Mouse (Mus musculus) adrenal gland, postnatal 10 days (tissue): ENCODE results near the gene Shq1. TPM values are rescaled to one million over a fixed set of nuclear protein-coding genes. Genes with fewer than 3 reads are reported as not detected.

Experiments
- DNase-seq: peaks from one replicate; pipeline ENCODE4 v3.0.0; 2021; ENCODE audit warnings: mixed read lengths
- total RNA-seq, 2 experiments: library from RNA; stranded (reverse); gene quantifications; 2 replicates each; pipeline ENCODE4 v1.2.3; 2021

Shq1 gene
- total RNA-seq, 2 experiments from 2014 or later, result 9.0 to 9.4 TPM

DNA sequence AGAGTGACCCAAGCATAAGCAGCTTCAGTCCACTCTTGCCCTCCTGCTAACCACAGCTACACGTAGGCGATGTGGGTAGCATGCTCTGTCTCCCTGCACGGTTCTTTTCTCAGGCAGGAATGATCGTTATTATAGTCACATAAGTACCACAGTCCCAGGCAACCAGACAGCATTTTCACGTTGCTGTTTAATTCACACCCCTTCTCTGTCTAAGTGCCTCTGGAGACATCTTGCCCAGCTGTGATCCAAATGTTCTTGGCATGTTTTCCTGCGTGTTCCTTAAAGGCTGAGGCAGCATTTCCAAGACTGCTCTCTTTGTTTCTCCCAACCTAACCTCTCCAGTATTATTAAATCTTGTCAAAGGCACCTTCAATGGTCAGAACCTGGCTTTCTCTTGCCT lies 67.3 kb downstream of the Shq1 start:
- peak; percentile 12 for DNase-seq

DNA sequence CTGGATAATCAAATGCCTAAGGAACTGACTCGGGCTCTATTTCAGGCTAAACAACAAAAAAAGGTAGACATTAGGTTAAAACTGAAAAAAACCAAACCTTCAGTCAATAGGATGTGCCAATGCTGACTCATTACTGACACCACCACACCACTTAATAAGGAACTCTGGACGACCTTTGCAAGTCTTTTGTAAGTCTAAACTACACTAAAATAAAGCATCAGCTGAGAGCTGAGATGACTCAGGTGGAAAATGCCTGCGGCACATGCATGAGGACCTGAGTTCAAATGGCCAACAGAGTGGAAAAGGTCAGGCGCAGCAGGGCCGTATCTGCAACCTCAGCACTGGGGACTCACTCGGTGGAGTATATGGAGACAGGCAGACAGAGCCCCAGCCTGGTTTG lies 69.3 kb downstream of the Shq1 start:
- no peak for DNase-seq

DNA sequence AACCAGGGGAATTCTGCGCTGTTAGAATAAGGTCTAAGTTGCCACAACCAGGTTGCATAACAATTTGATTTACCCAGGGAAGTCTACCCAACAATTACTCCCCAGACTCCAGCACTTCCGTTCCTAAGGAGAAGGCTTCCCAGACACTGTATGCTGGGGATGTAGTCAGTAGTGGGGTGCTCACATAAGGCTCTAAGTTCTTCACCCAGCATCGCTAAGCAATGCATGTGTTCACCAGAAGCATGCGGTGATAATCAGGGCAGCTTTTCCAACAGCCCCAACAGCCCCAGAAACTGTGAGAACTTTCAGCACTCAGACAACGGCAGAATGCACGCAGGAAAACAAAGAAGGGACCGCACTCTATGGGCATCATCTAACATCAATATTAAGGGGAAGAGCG lies 77.1 kb downstream of the Shq1 start:
- DNase-seq, result no peak

DNA sequence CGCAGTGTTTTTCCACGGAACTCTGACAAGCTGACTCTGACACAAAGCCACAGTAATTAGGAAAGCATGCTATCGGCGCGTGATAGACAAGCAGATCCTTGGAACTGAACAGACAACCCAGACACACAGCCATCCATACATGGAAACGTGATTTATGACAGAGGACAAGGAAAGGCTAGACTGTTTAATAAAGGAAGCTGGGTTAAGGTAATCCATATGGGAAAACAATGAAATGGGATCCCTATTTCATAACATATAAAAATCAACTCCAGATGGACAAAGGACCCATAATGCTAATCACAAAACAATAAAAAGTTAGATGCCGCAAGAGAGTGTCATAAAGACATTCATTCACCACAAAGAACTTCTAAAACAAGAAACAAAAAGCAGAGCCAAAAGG lies 78.0 kb downstream of the Shq1 start:
- DNase-seq, result no peak

GRCm38 (mm10) chr6:100590602-100591001 lies 80.4 kb downstream of the Shq1 start:
- no peak for DNase-seq

- DNase-seq, result no peak
These were observed 82.1 kb downstream of the Shq1 start for GRCm38 (mm10) chr6:100588876-100589275.

GRCm38 (mm10) chr6:100586758-100587157 lies 84.2 kb downstream of the Shq1 start:
- DNase-seq, result no peak

DNA sequence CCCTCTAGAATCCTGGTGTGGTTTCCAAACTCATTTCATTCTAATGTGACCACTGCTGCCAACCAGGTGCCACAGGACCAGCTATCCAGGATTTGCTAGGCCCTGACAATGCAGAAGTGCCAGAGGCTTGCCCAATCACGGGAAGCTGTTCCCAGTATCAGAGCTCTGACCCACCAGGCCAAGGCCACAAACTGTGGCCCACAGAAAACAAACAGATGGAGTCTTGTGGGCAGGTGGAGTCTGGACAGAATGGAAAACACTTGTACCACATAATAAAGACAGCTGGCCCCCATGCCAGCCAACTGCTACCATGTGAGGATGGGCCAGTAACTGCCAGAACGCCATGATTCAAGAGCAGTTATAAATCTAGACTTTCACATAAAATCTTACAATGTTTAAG lies 89.0 kb downstream of the Shq1 start:
- no peak for DNase-seq

GRCm38 (mm10) chr6:100581056-100581455 lies 89.9 kb downstream of the Shq1 start:
- DNase-seq, result no peak

- DNase-seq, result no peak
These were observed 93.4 kb downstream of the Shq1 start for GRCm38 (mm10) chr6:100577590-100577989.

DNA sequence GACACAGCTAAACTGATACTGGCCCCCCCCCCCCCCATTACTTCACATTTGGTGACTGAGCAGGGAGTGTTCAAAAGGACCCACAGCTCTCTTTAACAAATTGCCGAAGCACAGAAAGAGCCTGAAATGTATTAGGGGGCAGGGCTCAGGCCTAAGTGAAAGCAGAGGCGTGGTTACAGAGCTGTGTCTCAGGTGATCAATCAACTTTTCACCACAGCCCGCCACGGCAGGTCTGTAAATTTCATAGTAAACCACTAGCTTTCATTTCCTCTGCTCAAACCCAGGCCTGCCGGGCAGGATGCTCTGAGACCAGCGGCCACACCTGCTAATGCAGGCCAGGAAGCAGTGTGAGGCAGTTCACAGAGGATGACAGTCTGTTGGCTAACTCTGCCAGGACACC lies 94.8 kb downstream of the Shq1 start:
- DNase-seq, result no peak

DNA sequence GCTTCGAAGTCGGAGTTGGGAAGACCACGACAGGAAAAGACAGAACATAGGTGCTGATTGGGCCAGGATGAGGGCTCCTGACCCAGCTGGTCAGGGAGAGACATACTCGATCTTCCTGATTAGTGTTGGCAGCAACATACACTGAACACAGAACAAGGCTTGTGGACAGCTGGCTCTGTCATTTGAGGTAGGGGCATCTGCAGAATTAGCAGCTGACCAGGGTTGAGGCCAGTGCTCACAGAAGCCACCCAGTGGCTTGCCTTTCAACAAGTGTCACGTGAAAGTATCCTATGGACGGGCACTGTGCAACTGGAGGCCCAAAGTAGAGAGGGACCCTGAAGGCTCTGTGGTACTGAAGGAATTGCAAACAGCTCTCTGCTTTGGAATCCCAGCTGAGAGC lies 104.2 kb downstream of the Shq1 start:
- no peak for DNase-seq

DNA sequence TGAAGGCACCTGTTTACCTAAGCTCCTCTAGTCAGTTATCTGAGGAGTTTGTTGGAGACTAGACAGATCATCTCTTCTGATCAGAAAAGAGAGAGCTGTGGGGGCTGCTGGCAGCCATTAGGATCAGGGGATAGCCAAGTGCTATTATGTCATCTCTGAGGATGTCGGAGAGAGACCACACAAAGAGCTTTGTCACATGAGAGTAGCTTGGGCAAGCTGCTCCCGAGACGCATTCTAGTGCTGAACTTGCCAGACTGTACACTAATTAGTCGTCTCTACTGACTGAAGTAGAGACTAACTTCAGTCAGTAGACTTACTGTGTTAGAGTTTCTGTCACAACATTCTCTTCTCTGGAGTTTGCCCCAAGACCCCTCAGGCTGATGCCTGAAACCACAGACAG lies 106.4 kb downstream of the Shq1 start:
- DNase-seq, result no peak

- DNase-seq, result peak; percentile 83
These were observed 107.2 kb downstream of the Shq1 start for GRCm38 (mm10) chr6:100563552-100564341.

GRCm38 (mm10) chr6:100562719-100563551 lies 108.0 kb downstream of the Shq1 start:
- peak; percentile 36 for DNase-seq

GRCm38 (mm10) chr6:100558057-100558456 lies 112.9 kb downstream of the Shq1 start:
- DNase-seq, result peak; percentile 20

DNA sequence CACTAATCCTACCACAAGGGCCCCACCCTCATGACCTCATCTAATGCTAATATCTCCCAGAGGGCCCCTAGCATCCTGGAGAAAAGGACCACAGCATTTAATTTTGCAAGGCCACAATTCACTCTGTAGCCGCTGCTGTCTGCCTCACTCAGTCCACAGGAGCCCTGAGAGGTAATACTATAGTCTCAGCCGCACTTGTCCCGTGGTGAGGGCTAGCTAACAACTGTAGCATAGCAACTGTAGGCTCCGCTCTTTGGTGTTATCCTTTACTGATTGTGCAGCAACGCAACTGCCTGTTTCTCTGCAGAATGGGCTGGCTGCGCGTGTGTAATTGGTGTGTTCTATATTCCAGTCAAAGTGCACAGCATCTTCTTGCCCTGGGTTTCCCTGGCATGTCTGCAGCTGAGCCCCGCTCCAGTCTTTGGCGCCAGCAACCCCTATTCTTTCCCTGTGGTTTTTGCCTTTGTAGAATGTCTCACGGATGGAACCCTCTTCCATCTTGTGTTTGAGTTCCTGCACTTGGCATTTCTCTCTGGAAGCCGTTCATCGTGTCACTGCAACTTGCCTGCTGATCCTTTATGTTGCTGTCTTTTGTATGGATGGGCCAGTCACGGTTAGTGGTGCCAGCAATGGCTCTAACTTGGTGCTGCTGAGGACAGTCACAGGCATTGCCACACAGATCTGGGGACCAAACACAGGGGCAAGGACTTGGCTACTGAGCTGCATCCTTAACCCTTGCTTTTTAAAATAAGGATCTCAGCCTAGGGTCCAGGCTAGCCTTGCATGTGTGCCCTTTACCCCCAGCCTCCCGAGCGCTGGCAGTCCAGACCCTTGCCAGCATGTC lies 128.6 kb downstream of the Shq1 start:
- no peak for DNase-seq

DNA sequence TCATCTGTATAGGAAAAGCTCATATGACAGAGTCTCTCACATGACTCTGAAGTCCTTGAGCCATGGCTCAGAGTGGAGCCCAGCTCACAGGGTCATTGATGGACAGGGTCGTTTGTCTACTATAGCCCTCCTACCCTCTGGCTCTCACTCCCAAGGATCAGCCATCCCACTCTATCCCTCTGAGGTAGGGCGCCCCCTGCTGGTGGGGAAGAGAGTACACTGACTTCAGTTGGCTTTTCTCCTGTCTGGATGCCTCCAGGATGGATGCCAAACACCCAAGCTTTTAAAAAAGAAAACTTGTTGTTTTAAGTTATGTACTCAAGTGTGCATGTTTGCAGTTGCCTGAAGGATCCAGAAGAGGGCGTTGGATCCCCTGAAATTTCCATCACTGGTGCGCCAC lies 131.3 kb downstream of the Shq1 start:
- DNase-seq, result peak; percentile 39

- DNase-seq, result no peak
These were observed 132.4 kb downstream of the Shq1 start for GRCm38 (mm10) chr6:100538570-100538969.

DNA sequence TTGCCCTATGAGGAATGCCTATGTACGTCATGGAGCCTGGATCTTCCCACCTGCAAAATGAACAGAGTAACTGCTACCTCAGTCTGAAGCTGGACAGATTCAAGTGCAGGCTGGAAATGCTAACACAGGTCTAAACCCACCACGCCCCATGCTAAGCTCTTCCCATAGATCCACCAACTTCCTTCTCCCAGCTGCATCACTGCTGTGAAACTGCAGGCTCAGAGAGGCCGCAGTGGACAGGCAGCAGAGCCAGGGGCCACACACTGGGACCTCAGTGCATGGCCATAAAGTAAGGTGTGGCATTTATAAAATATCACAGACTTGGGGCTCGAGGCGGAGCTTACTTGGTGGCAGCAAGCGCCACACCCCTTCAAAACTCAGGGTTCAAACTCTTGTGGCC lies 133.0 kb downstream of the Shq1 start:
- DNase-seq, result no peak

GRCm38 (mm10) chr6:100537042-100537441 lies 133.9 kb downstream of the Shq1 start:
- DNase-seq, result no peak

DNA sequence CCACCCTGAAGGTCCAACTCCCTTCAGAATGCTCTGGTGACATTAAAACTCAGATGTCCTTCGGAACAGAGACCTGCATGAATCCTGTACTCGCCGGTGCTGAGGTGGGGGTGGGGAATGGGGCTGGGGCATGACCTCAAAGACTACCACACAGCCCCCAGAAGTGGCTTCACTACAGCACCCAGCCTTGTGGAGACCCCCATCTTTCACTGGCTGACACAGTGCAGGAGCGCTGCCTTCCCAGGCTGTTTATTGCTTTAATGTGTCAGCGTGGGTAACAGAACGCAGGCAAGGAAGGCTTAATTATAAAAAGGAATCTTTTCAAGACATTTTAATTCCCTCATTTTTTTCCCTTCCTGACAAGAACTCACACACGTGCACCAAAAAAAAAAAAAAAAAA lies 137.6 kb downstream of the Shq1 start:
- DNase-seq, result no peak

- peak; percentile 63 for DNase-seq
These were observed 138.6 kb downstream of the Shq1 start for GRCm38 (mm10) chr6:100532326-100532725.
